Mouse (Mus musculus) brain, embryonic 14.5 days (tissue): ENCODE results near the gene Pank4. TPM values are rescaled to one million over a fixed set of nuclear protein-coding genes. Genes with fewer than 3 reads are reported as not detected.
A peak's percentile ranks its signal among the peaks of the same experiment; 100 is the strongest.

Source experiments
- DNase-seq: peaks from one replicate; pipeline ENCODE4 v3.0.0-alpha.2; 2011; ENCODE audit warnings: low read depth
- CTCF ChIP-seq: fragments of 200-500 bp; IDR thresholded peaks from 2 replicates; pipeline ENCODE4 v1.5.1; 2012; ENCODE audit warnings: inconsistent platforms, mild to moderate bottlenecking, moderate library complexity, borderline replicate concordance; ENCODE audit not compliant: insufficient read depth, insufficient read length; ENCODE audit errors: extremely low read depth
- POLR2A ChIP-seq: fragments of 200-500 bp; IDR thresholded peaks from 2 replicates; pipeline ENCODE4 v1.6.1; 2012; ENCODE audit warnings: mild to moderate bottlenecking, inconsistent platforms, borderline replicate concordance; ENCODE audit not compliant: poor library complexity, insufficient read depth, insufficient read length, severe bottlenecking; ENCODE audit errors: extremely low read depth
- polyA plus RNA-seq: library from polyadenylated mRNA; depleted of rRNA; stranded (reverse); fragments of >200 nt; gene quantifications from 2 replicates; pipeline ENCODE4 v1.2.3, GENCODE M21; 2012

Gene Pank4
- polyA plus RNA-seq, 1 experiment: 68.0 TPM

- no peak for DNase-seq
- TF ChIP-seq CTCF: no peak
- TF ChIP-seq POLR2A: no peak
These were observed 45.3 kb downstream of the Pank4 start for GRCm38 (mm10) chr4:155009216-155009615.

- no peak for TF ChIP-seq CTCF
- TF ChIP-seq POLR2A: no peak
- DNase-seq: peak; percentile 71
These were observed 46.9 kb downstream of the Pank4 start for GRCm38 (mm10) chr4:155010870-155011269.

- DNase-seq: no peak
- TF ChIP-seq CTCF (no peak), POLR2A (no peak)
These were observed 47.5 kb downstream of the Pank4 start for GRCm38 (mm10) chr4:155011312-155012025.

- no peak for DNase-seq
- TF ChIP-seq CTCF: no peak
- no peak for TF ChIP-seq POLR2A
These were observed 48.2 kb downstream of the Pank4 start for GRCm38 (mm10) chr4:155012115-155012514.

- no peak for TF ChIP-seq POLR2A
- TF ChIP-seq CTCF: peak; percentile 92
- peak; percentile 77 for DNase-seq
These were observed 48.9 kb downstream of the Pank4 start for GRCm38 (mm10) chr4:155012788-155013187.

GRCm38 (mm10) chr4:155014244-155014643, 50.3 kb downstream of the Pank4 start:
- DNase-seq: no peak
- TF ChIP-seq CTCF: no peak
- TF ChIP-seq POLR2A: no peak

GRCm38 (mm10) chr4:155014791-155015190, 50.9 kb downstream of the Pank4 start:
- no peak for DNase-seq
- no peak for TF ChIP-seq CTCF
- no peak for TF ChIP-seq POLR2A

GRCm38 (mm10) chr4:155015550-155015949, 51.6 kb downstream of the Pank4 start:
- no peak for DNase-seq
- TF ChIP-seq POLR2A (no peak), CTCF (no peak)

- no peak for TF ChIP-seq CTCF
- no peak for DNase-seq
These were observed 52.9 kb downstream of the Pank4 start for GRCm38 (mm10) chr4:155016807-155017206.

- TF ChIP-seq CTCF (no peak), POLR2A (no peak)
- peak; percentile 70 for DNase-seq
These were observed 53.4 kb downstream of the Pank4 start for GRCm38 (mm10) chr4:155017253-155017878.

- TF ChIP-seq CTCF (no peak), POLR2A (no peak)
- no peak for DNase-seq
These were observed 54.1 kb downstream of the Pank4 start for GRCm38 (mm10) chr4:155018066-155018465.
